Mouse (Mus musculus) forebrain, embryonic 14.5 days (tissue): ENCODE measurements around the gene Armc8. TPM values are rescaled to one million over a fixed set of nuclear protein-coding genes. Genes with fewer than 3 reads are reported as not detected.
A peak's percentile ranks its signal among the peaks of the same experiment; 100 is the strongest.

Source experiments
- ATAC-seq: fragments of 200-750 bp; cut with Nextera tagmentation; 2 replicates; pipeline ENCODE4 v1.8.0; 2017; ENCODE audit warnings: mild to moderate bottlenecking, moderate library complexity
- DNase-seq: peaks from one replicate; pipeline ENCODE4 v3.0.0-alpha.2; 2015; ENCODE audit warnings: low spot score
- H3K27ac ChIP-seq: fragments of 300-500 bp; sonication (generic); 2 replicates; pipeline ENCODE4 v1.5.1; 2014; ENCODE audit warnings: low read depth, mild to moderate bottlenecking, control low read depth, low read length, moderate library complexity
- H3K27me3 ChIP-seq: fragments of 300-500 bp; sonication (generic); replicated peaks from 2 replicates; pipeline ENCODE4 v1.6.1; 2014; ENCODE audit warnings: low read length, control low read depth, mixed read lengths; ENCODE audit not compliant: control insufficient read depth, insufficient read depth
- H3K36me3 ChIP-seq: fragments of 300-500 bp; sonication (generic); 2 replicates; pipeline ENCODE4 v1.6.1; 2014; ENCODE audit warnings: low read length, control low read depth; ENCODE audit not compliant: control insufficient read depth, insufficient read depth
- H3K4me1 ChIP-seq: fragments of 300-500 bp; sonication (generic); 2 replicates; pipeline ENCODE4 v1.6.1; 2014; ENCODE audit warnings: antibody characterized with exemption, low read length, control low read depth; ENCODE audit not compliant: control insufficient read depth, insufficient read depth
- H3K4me2 ChIP-seq: fragments of 300-500 bp; sonication (generic); 2 replicates; pipeline ENCODE4 v1.6.1; 2014; ENCODE audit warnings: mild to moderate bottlenecking, control low read depth, low read length
- H3K4me3 ChIP-seq: fragments of 300-500 bp; sonication (generic); 2 replicates; pipeline ENCODE4 v1.5.1; 2014; ENCODE audit warnings: low read depth, low read length, control low read depth
- H3K9ac ChIP-seq: fragments of 300-500 bp; sonication (generic); 2 replicates; pipeline ENCODE4 v1.6.1; 2014; ENCODE audit warnings: mild to moderate bottlenecking, low read length, control low read depth, moderate library complexity
- H3K9me3 ChIP-seq: fragments of 300-500 bp; sonication (generic); replicated peaks from 2 replicates; pipeline ENCODE4 v1.6.1; 2016; ENCODE audit warnings: low read length, control low read depth, mixed read lengths; ENCODE audit not compliant: control insufficient read depth
- whole genome bisulfite sequencing: fragments of 180-500 bp; shearing (Covaris S2); extraction: QIAGEN DNeasy Blood & Tissue Kit; methylation state at CpG from one replicate; pipeline ENCODE4 v1.1.7; 2014; 5-methylcytosine and 5-hydroxymethylcytosine counted together
- polyA plus RNA-seq: library from polyadenylated mRNA; unstranded; fragments of >200 nt; fragmentation: Nextera tagmentation; extraction: Ambion mirVana; gene quantifications from 2 replicates; pipeline ENCODE4 v1.2.1, GENCODE M21; 2014

The Armc8 gene
- polyA plus RNA-seq, 1 experiment from 2014 or later: 60.6 TPM

DNA sequence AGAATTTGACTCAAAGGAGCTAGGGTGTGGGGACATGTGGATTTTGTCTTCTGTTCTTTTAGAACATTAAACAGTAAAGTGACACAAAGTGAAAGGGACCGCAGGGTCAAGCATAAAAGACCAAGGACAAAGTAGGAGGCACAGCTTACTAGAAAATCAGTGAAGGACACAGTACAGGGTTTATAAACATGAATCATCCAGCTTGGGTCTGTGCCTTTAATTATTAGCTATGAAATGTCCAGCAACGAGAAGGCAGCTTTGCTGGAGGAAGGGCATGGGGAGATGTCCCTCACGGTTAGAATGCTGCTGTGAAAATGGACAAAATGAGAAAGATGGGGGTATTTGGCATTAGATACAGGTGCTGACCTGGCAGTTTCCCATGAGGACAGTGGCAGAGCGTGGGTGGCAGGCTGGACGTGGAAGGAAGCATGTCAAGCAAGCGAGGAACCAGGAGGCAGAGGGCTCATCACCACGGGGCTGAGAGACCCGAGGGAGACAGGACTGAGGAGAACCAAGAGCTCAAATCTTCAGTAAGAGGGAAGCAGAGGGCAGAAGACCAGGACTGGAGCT, 81.5 kb downstream of the Armc8 start:
- H3K4me2 ChIP-seq: no peak overlapping the region
- 87% methylated on average over 8 of the region's 8 CpGs for WGBS
- no peak overlapping the region for H3K27ac ChIP-seq
- no peak overlapping the region for H3K4me3 ChIP-seq
- no peak overlapping the region for H3K9ac ChIP-seq
- no peaks in the 10 kb centered on the region for H3K27me3 ChIP-seq
- H3K9me3 ChIP-seq: no peaks in the 10 kb centered on the region
- ATAC-seq (no peak), DNase-seq (no peak)
- H3K4me1 ChIP-seq: no peaks in the 10 kb centered on the region
- H3K36me3 ChIP-seq: peaks cover 65% of the 10 kb centered on the region

- Histone ChIP-seq H3K36me3 (peaks cover 72% of the 10 kb centered on the region), H3K4me2 (no peak overlapping the region), H3K27ac (no peak overlapping the region), H3K9ac (no peak overlapping the region), H3K9me3 (no peaks in the 10 kb centered on the region), H3K27me3 (no peaks in the 10 kb centered on the region), H3K4me3 (no peak overlapping the region), H3K4me1 (no peaks in the 10 kb centered on the region)
- ATAC-seq: no peak
- DNase-seq: no peak
- 84% methylated on average over 4 of the region's 4 CpGs for WGBS
Measured at GRCm38 (mm10) chr9:99485144-99485543, 83.6 kb downstream of the Armc8 start.

GRCm38 (mm10) chr9:99484632-99485031, 84.1 kb downstream of the Armc8 start:
- DNase-seq (no peak), ATAC-seq (no peak)
- no peaks in the 10 kb centered on the region for H3K27me3 ChIP-seq
- H3K4me1 ChIP-seq: no peaks in the 10 kb centered on the region
- peaks cover 69% of the 10 kb centered on the region for H3K36me3 ChIP-seq
- no peak overlapping the region for H3K9ac ChIP-seq
- H3K4me2 ChIP-seq: no peak overlapping the region
- H3K27ac ChIP-seq: no peak overlapping the region
- no peak overlapping the region for H3K4me3 ChIP-seq
- no peaks in the 10 kb centered on the region for H3K9me3 ChIP-seq

DNA sequence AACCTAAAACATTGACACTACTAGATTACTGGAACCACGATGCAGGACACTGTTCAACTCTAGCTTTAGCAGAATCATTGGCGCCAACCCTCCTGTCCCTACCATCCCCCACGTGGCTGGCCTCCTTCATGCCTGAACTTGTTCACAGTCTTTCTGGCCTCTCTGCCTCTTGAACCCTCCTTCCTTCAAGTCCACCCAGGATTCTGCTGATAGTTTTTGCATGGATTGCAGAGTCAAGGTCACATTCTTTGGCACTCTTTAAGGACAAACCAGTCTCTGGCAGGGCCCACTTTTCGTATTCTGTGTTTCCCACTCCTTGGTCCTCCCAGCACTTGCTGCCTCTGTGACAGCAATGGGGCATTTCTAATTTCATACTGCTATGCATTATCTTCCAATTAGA, 85.5 kb downstream of the Armc8 start:
- DNase-seq (no peak), ATAC-seq (no peak)
- Histone ChIP-seq H3K27me3 (no peaks in the 10 kb centered on the region), H3K9me3 (no peaks in the 10 kb centered on the region), H3K4me2 (no peak overlapping the region), H3K4me3 (no peak overlapping the region), H3K27ac (no peak overlapping the region), H3K4me1 (no peaks in the 10 kb centered on the region), H3K36me3 (peaks cover 61% of the 10 kb centered on the region), H3K9ac (no peak overlapping the region)
- WGBS: 87% methylated on average over 4 of the region's 4 CpGs

- Histone ChIP-seq H3K36me3 (peaks cover 44% of the 10 kb centered on the region), H3K4me2 (no peak overlapping the region), H3K9ac (no peak overlapping the region), H3K27ac (no peak overlapping the region), H3K27me3 (no peaks in the 10 kb centered on the region), H3K9me3 (no peaks in the 10 kb centered on the region), H3K4me3 (no peak overlapping the region), H3K4me1 (no peaks in the 10 kb centered on the region)
- DNase-seq: peak; percentile 75
- ATAC-seq: peak; percentile 79; the same call in 1 of the 2 replicates
- 90% methylated on average over 4 of the region's 4 CpGs for WGBS
Measured at GRCm38 (mm10) chr9:99480764-99481163, 87.9 kb downstream of the Armc8 start.

DNA sequence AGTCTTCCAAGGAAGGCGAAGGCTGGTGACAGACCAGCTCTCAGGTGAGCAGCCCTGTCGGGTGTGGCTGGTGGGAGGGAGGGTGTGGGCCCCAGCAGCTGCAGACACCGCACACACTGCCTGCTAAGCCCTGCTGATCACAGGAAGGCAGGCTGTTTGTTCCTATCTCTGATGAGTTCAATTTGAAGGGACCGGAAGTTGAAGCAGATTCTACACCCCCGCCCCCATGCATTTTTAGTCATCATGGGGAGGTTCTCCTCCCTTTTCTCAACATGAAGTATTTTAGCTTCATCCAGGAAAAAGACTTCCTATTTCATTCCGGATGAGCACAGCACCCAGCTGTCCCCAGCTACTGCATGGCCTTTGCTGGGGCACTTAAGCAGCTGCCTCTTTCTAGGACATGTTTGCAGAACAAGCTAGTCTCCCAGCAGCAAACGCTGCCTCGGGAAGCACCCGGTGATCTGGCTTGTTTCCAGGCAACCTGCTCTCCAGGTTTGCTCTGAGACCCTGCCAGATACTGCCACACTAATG, 89.5 kb downstream of the Armc8 start:
- ATAC-seq (0 out of 2 replicates have a peak, but pooled peaks have one; percentile 18), DNase-seq (peak; percentile 35)
- Histone ChIP-seq H3K4me2 (no peak overlapping the region), H3K27ac (no peak overlapping the region; the same call in 1 of the 2 replicates), H3K36me3 (peaks cover 49% of the 10 kb centered on the region), H3K9me3 (no peaks in the 10 kb centered on the region), H3K27me3 (no peaks in the 10 kb centered on the region), H3K4me1 (no peaks in the 10 kb centered on the region), H3K4me3 (no peak overlapping the region), H3K9ac (no peak overlapping the region)
- 69% methylated on average over 9 of the region's 9 CpGs for WGBS

GRCm38 (mm10) chr9:99471334-99471733, 97.4 kb downstream of the Armc8 start:
- Histone ChIP-seq H3K27ac (no peak overlapping the region), H3K9me3 (no peaks in the 10 kb centered on the region), H3K9ac (no peak overlapping the region), H3K36me3 (peaks cover 18% of the 10 kb centered on the region; the same call in 1 of the 2 replicates), H3K4me1 (no peaks in the 10 kb centered on the region), H3K4me2 (no peak overlapping the region), H3K27me3 (no peaks in the 10 kb centered on the region), H3K4me3 (no peak overlapping the region)
- ATAC-seq: no peak
- WGBS: 86% methylated on average over 7 of the region's 7 CpGs
- DNase-seq: no peak

- Histone ChIP-seq H3K4me3 (no peak overlapping the region), H3K4me1 (no peaks in the 10 kb centered on the region), H3K4me2 (no peak overlapping the region), H3K9ac (no peak overlapping the region), H3K36me3 (peaks cover 10% of the 10 kb centered on the region; the same call in 1 of the 2 replicates), H3K27me3 (no peaks in the 10 kb centered on the region), H3K27ac (no peak overlapping the region), H3K9me3 (no peaks in the 10 kb centered on the region)
- 70% methylated on average over 16 of the region's 16 CpGs for WGBS
- no peak for ATAC-seq
- peak; percentile 30 for DNase-seq
Measured at GRCm38 (mm10) chr9:99470347-99471092, 98.2 kb downstream of the Armc8 start.

GRCm38 (mm10) chr9:99469681-99470273, 98.9 kb downstream of the Armc8 start:
- no peak overlapping the region for H3K4me2 ChIP-seq

More at GRCm38 (mm10) chr9:99469681-99470273, 98.9 kb downstream of the Armc8 start:
- H3K9me3 ChIP-seq: no peaks in the 10 kb centered on the region
- 63% methylated on average over 8 of the region's 8 CpGs for WGBS
- peaks cover 3% of the 10 kb centered on the region; the same call in 1 of the 2 replicates for H3K36me3 ChIP-seq
- no peak overlapping the region for H3K9ac ChIP-seq
- no peaks in the 10 kb centered on the region for H3K27me3 ChIP-seq
- H3K27ac ChIP-seq: no peak overlapping the region
- no peaks in the 10 kb centered on the region for H3K4me1 ChIP-seq
- H3K4me3 ChIP-seq: no peak overlapping the region
- DNase-seq: no peak
- no peak for ATAC-seq
